Mouse (Mus musculus) kidney, embryonic 14.5 days (tissue): ENCODE results near the gene Clptm1. TPM values are rescaled to one million over a fixed set of nuclear protein-coding genes. Genes with fewer than 3 reads are reported as not detected.
"Not testable (repeated sequence)": the region's sequence is repeated elsewhere in the genome, so short reads cannot be mapped to it uniquely, and the experiment has no call there.

ENCODE experiments used
- ATAC-seq: fragments of 200-750 bp; cut with Nextera tagmentation; 2 replicates; pipeline ENCODE4 v1.8.0; 2017; ENCODE audit warnings: moderate number of reproducible peaks, mild to moderate bottlenecking, moderate TSS enrichment, moderate library complexity; ENCODE audit not compliant: low FRiP score, low TSS enrichment
- H3K27ac ChIP-seq: fragments of 300-500 bp; sonication (generic); 2 replicates; pipeline ENCODE4 v1.5.1; 2014; ENCODE audit warnings: low read depth, mild to moderate bottlenecking, low read length, moderate library complexity, mixed read lengths
- H3K27me3 ChIP-seq: fragments of 300-500 bp; sonication (generic); 2 replicates; pipeline ENCODE4 v1.6.1; 2014; ENCODE audit warnings: mild to moderate bottlenecking, low read length; ENCODE audit not compliant: control insufficient read depth, insufficient read depth
- H3K36me3 ChIP-seq: fragments of 300-500 bp; sonication (generic); 2 replicates; pipeline ENCODE4 v1.6.1; 2014; ENCODE audit warnings: low read length, mixed read lengths; ENCODE audit not compliant: control insufficient read depth, insufficient read depth
- H3K4me1 ChIP-seq: fragments of 300-500 bp; sonication (generic); 2 replicates; pipeline ENCODE4 v1.6.1; 2014; ENCODE audit warnings: low read length, mixed read lengths; ENCODE audit not compliant: control insufficient read depth, insufficient read depth
- H3K4me2 ChIP-seq: fragments of 300-500 bp; sonication (generic); replicated peaks from 2 replicates; pipeline ENCODE4 v1.6.1; 2014; ENCODE audit warnings: low read depth, mild to moderate bottlenecking, low read length
- H3K4me3 ChIP-seq: fragments of 300-500 bp; sonication (generic); 2 replicates; pipeline ENCODE4 v1.5.1; 2014; ENCODE audit warnings: mild to moderate bottlenecking, low read length
- H3K9ac ChIP-seq: fragments of 300-500 bp; sonication (generic); 2 replicates; pipeline ENCODE4 v1.6.1; 2014; ENCODE audit warnings: low read depth, mild to moderate bottlenecking, low read length, moderate library complexity
- H3K9me3 ChIP-seq: fragments of 300-500 bp; sonication (generic); 2 replicates; pipeline ENCODE4 v1.6.1; 2016; ENCODE audit warnings: low read length; ENCODE audit not compliant: control insufficient read depth
- WGBS: fragments of 180-500 bp; shearing (Covaris S2); extraction: QIAGEN DNeasy Blood & Tissue Kit; methylation state at CpG from one replicate; pipeline ENCODE4 v1.1.7; 2014; 5-methylcytosine and 5-hydroxymethylcytosine counted together
- polyA plus RNA-seq: library from polyadenylated mRNA; unstranded; fragments of >200 nt; fragmentation: Nextera tagmentation; extraction: Ambion mirVana; gene quantifications from 2 replicates; pipeline ENCODE4 v1.2.1, GENCODE M21; 2014

The Clptm1 gene
- polyA plus RNA-seq, 1 experiment from 2014 or later = 101 TPM

GRCm38 (mm10) chr7:19686927-19687583 is 22.2 kb upstream of the Clptm1 start:
- WGBS = 67% methylated on average over 8 of the region's 8 CpGs
- H3K27ac ChIP-seq, H3K4me1 ChIP-seq, H3K9ac ChIP-seq, ATAC-seq, H3K27me3 ChIP-seq, H3K4me3 ChIP-seq, H3K4me2 ChIP-seq, H3K9me3 ChIP-seq, H3K36me3 ChIP-seq: not testable (repeated sequence)

DNA sequence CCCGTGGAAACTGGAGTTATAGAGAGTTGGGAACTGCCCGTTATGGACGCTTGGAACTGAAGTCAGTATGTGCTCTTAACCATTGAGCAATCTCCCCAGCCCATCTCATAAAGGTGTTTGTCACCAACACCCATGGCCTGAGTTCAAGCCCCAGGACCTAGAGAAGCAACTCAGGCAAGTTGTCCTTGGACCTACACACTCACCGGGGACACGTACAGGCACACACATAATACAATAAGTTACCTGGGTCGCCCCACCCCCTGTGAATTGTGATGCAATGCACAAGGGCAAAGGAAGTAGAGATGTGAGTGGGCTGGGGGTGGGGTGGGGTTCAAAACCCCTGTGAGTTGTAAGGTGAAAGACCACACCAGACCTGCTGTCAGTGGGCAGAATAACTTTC is 21.7 kb upstream of the Clptm1 start:
- Histone ChIP-seq H3K4me1 (no peaks in the 10 kb centered on the region), H3K36me3 (no peaks in the 10 kb centered on the region), H3K27me3 (no peaks in the 10 kb centered on the region), H3K9ac (no peak overlapping the region), H3K4me3 (no peak overlapping the region), H3K9me3 (no peaks in the 10 kb centered on the region), H3K4me2 (no peak overlapping the region), H3K27ac (no peak overlapping the region)
- WGBS = 86% methylated on average over 6 of the region's 6 CpGs
- ATAC-seq = no peak

- Histone ChIP-seq H3K9ac (no peak overlapping the region), H3K27me3 (no peaks in the 10 kb centered on the region), H3K4me1 (no peaks in the 10 kb centered on the region), H3K36me3 (no peaks in the 10 kb centered on the region), H3K4me3 (no peak overlapping the region), H3K9me3 (no peaks in the 10 kb centered on the region), H3K4me2 (no peak overlapping the region), H3K27ac (no peak overlapping the region)
- ATAC-seq = no peak
- 61% methylated on average over 4 of the region's 4 CpGs for WGBS
Observed at GRCm38 (mm10) chr7:19685374-19685773, 20.5 kb upstream of the Clptm1 start.

GRCm38 (mm10) chr7:19683771-19684201 is 19.0 kb upstream of the Clptm1 start:
- Histone ChIP-seq H3K27ac (no peak overlapping the region), H3K9ac (no peak overlapping the region), H3K27me3 (no peaks in the 10 kb centered on the region), H3K4me1 (no peaks in the 10 kb centered on the region), H3K4me2 (no peak overlapping the region), H3K4me3 (no peak overlapping the region), H3K9me3 (no peaks in the 10 kb centered on the region), H3K36me3 (no peaks in the 10 kb centered on the region)
- WGBS = 76% methylated on average over 6 of the region's 6 CpGs
- ATAC-seq = no peak

GRCm38 (mm10) chr7:19682979-19683378 is 18.1 kb upstream of the Clptm1 start:
- no peak for ATAC-seq
- Histone ChIP-seq H3K4me3 (no peak overlapping the region), H3K9me3 (no peaks in the 10 kb centered on the region), H3K36me3 (no peaks in the 10 kb centered on the region), H3K9ac (no peak overlapping the region), H3K27me3 (no peaks in the 10 kb centered on the region), H3K27ac (no peak overlapping the region), H3K4me2 (no peak overlapping the region), H3K4me1 (no peaks in the 10 kb centered on the region)
- 61% methylated on average over 3 of the region's 3 CpGs for WGBS

DNA sequence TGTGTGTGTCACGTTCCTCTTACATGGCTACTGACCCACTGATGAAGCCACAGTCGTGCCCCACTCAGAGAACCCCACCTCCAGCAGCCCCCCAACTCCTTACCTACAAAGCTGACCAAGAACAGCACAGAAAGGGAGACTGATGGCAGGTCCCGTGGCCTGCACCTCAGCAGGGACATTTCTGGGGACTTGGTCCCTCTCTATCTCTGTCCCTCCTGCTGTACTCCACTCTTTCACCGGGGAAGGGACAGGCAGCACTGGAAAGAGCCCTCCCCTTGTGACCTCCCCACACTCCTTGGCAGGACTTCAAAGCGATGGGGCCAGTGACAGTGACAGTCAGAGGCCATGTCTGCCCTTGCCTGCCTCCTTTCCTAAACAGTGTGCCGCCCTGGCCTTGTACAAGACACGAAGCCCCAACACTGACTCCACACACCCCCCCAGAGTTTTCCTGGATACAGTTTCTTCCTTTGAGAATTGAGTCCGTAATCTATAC is 16.4 kb upstream of the Clptm1 start, which contains the start of the genes Gm44805 and Apoc4:
TSS of gene Gm44805 (minus strand) at position 222 of the 493 bp plus-strand sequence.
TSS of gene Apoc4 (minus strand) at position 278 of the 493 bp plus-strand sequence.
- 47% methylated on average over 8 of the region's 8 CpGs for WGBS
- H3K36me3 ChIP-seq = no peaks in the 10 kb centered on the region
- no peak within 1 kb of the TSS for H3K4me2 ChIP-seq
- no peak within 1 kb of the TSS for H3K4me3 ChIP-seq
- no peak for ATAC-seq
- H3K27ac ChIP-seq = no peak within 1 kb of the TSS
- H3K9ac ChIP-seq = no peak within 1 kb of the TSS
- H3K27me3 ChIP-seq = no peaks in the 10 kb centered on the region
- no peaks in the 10 kb centered on the region for H3K9me3 ChIP-seq
- H3K4me1 ChIP-seq = no peaks in the 10 kb centered on the region

DNA sequence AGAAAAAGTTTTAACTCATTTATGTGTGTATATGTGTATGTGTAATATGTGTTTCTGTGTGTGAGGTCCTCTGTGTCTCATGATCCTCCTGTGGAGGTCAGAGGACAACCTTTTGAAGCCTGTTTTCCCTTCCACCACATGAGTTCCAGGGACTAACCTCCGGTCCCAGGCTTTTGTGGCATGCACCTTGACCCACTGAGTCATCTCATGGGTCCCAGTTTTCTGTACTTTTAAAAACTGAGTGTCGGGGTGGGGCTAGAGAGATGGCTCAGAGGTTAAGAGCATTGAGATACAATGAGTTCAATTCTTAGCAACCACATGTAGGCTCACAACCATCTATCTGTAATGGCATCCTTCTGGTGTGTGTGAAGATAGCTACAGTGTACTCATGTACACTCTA is 15.9 kb upstream of the Clptm1 start:
- H3K27ac ChIP-seq = no peak overlapping the region
- no peaks in the 10 kb centered on the region for H3K36me3 ChIP-seq
- H3K9ac ChIP-seq = no peak overlapping the region
- H3K4me3 ChIP-seq = no peak overlapping the region
- no peaks in the 10 kb centered on the region for H3K27me3 ChIP-seq
- no peak overlapping the region for H3K4me2 ChIP-seq
- no peak for ATAC-seq
- no peaks in the 10 kb centered on the region for H3K9me3 ChIP-seq
- no peaks in the 10 kb centered on the region for H3K4me1 ChIP-seq
- WGBS = 85% methylated on average over 2 of the region's 2 CpGs

DNA sequence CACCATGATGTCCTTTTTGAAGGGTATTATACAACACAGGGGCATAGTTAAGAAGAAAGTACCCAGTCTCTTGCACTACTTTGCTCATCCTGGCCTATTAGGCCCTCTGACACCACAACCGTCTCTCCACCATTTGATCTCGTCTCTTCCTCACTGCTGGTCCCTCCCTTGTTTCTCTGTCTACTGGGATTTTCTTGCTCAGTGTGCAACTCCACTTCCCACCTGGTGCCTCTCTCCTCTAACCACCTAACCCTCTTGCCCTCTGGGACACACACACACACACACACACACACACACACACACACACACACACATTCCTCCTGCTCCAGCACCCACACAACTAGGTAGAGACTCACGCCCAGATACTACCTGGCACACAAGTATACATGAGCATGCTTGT is 14.1 kb upstream of the Clptm1 start:
- Histone ChIP-seq H3K36me3 (no peaks in the 10 kb centered on the region), H3K27ac (no peak overlapping the region), H3K4me3 (no peak overlapping the region), H3K9me3 (no peaks in the 10 kb centered on the region), H3K4me1 (no peaks in the 10 kb centered on the region), H3K4me2 (no peak overlapping the region), H3K27me3 (no peaks in the 10 kb centered on the region), H3K9ac (no peak overlapping the region)
- ATAC-seq = no peak
- 84% methylated on average over 3 of the region's 3 CpGs for WGBS

GRCm38 (mm10) chr7:19677872-19678271 is 13.0 kb upstream of the Clptm1 start, which contains the start of gene Apoc2:
Gene Apoc2, minus strand, starts transcription at chr7:19677941.
- Histone ChIP-seq H3K27me3 (no peaks in the 10 kb centered on the region), H3K4me1 (no peaks in the 10 kb centered on the region), H3K9me3 (no peaks in the 10 kb centered on the region), H3K36me3 (no peaks in the 10 kb centered on the region), H3K4me2 (no peak within 1 kb of the TSS), H3K4me3 (no peak within 1 kb of the TSS), H3K27ac (no peak within 1 kb of the TSS), H3K9ac (no peak within 1 kb of the TSS)
- WGBS = 64% methylated on average over 8 of the region's 8 CpGs
- no peak for ATAC-seq
